Mouse (Mus musculus): Measurements from ENCODE around the gene 3110009E18Rik.

The 3110009E18Rik gene

DNA sequence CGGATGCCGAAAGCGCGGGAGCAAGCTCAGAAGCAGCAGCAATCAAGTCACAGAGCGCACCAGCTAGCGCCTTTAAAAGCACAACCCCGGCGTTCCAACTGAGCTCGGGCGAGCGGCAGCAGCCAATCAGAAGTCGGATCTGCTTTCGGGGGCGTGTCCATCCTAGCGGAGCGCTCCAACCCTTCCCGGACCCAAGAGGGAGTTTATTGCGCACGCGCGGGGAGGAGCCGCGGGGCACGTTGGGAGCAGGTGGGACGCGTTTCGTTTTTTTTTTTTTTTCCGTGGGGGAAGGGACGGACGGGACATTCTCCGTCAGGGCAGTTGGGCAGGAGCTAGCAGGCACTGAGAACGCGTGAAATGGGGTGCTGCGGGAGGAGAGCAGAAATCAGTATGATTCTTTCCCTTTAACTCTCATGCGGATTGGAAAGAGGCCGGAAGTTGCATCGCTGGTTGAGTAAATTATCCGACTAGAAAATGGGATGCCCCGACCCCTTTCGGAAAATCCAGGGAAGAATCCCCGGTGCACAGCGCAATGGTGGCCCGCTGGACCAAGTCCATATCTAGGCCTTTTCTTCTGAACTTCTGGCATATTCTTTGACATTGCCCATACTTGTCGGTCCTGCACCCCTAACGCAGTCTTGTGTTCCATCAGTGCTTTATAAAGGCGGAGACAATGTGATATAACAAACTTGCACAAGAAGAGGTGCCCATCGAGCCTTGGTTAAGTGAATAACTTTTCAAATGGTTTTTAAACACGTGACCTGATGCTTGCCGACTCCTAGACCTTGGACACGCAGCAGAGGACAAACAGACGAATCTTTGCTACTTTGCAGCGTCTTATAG lies at the start of gene 3110009E18Rik, which contains the start of gene Dbi:
3110009E18Rik (plus strand) TSS at position 219 of the 843 bp plus-strand sequence.
Dbi (minus strand) TSS at position 110 of the 843 bp plus-strand sequence.
- DNase-seq, result peak; percentile 98

DNA sequence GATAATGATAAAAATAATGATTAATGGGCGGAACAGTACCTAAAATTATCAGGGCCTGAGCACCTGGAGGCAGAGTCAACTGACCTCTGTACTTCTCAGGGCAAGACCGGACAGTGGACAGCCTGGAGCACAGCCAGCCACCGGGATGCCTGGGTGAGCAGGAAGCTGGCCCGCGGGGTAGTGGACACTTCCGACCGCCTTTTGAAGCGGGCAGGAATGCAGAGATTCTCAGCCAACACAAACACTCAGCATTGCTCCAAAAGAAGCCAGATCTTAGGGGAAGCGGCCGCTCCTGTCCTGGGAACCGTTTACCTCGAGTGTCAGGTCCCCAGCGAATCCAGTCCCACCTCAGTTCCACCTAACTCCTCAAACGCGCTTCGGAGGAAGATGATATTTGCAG lies 48.1 kb upstream of the 3110009E18Rik start:
- peak; percentile 94 for DNase-seq

- DNase-seq, result peak; percentile 94
Observed at GRCm38 (mm10) chr1:120073519-120074306, 47.3 kb upstream of the 3110009E18Rik start, which contains the start of gene Tmem37. Tmem37 (minus strand) TSS chr1:120074074.

DNA sequence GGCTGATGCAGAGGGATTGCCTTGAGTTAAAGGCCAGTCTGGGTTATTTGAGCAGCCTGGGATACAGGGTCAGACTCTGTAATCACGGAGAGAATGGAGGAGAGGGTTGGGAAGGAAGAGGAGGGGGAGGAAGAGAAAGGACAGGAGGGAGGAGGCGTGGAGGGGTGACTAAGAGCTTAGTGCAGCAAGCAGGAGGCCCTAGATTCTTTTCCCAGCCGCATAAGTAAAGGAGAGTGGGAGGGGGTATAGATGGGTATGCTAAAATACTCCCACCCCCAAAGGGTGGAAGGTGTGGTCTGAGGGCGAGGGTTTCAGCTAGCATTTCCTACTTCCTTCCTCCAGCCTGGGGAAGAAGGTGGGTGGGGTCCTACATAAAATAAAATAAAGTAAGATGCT lies 46.7 kb upstream of the 3110009E18Rik start:
- no peak for DNase-seq

GRCm38 (mm10) chr1:120074931-120075330 lies 46.1 kb upstream of the 3110009E18Rik start:
- DNase-seq, result peak; percentile 70

DNA sequence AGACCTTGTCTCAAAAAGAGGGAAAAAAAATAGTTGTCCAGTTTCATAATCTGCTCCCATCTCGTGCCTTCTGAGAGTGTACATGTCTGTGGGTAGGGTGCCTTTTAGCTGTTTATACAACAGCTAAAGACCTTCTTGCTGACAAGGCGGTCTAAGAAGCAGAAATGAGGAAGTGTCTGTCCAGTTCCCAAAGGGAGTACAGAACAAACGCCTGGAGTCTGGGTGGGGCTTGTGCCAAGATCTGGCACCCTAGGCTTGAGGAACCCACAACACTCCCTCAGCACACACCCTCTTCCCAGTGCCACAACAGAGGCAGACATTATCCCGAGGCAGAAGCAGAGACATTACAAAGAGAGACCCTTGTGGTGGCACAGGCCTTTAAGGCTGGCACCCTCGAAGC lies 45.5 kb upstream of the 3110009E18Rik start:
- no peak for DNase-seq

DNA sequence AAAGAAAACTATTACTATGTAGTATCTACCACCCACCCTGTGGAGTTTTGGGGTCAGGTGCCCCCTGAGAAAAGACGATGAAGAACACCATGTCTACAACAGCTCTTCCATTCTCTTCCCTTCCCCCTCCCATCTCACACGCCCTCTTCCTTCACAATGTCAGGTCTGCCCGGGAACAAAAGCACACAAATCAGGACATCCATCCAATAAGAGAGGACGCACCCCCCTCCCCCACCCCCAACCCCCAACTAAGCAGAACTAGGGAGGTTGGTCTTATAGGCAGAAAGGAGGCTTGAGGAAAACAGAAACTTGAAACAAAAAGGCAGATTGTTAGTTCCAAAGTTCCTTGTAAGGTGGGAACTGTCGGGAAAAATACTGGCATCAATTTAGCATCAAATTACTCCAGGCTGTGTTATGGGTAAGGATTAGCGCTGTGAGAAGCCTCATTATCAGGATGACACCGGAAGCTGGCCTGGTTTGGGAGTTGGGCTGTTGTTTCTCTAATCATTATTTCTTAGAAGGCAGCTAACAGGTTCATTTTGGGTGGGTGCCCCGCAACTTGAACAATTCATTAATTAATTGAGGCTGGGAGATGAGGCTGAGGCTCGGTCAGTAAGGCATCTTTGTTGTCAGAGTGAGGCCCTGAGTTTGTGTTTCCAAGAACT lies 43.1 kb upstream of the 3110009E18Rik start:
- no peak for DNase-seq

- DNase-seq, result no peak
Observed at GRCm38 (mm10) chr1:120080632-120081031, 40.4 kb upstream of the 3110009E18Rik start.

- peak; percentile 36 for DNase-seq
Observed at GRCm38 (mm10) chr1:120082957-120083585, 37.9 kb upstream of the 3110009E18Rik start.

DNA sequence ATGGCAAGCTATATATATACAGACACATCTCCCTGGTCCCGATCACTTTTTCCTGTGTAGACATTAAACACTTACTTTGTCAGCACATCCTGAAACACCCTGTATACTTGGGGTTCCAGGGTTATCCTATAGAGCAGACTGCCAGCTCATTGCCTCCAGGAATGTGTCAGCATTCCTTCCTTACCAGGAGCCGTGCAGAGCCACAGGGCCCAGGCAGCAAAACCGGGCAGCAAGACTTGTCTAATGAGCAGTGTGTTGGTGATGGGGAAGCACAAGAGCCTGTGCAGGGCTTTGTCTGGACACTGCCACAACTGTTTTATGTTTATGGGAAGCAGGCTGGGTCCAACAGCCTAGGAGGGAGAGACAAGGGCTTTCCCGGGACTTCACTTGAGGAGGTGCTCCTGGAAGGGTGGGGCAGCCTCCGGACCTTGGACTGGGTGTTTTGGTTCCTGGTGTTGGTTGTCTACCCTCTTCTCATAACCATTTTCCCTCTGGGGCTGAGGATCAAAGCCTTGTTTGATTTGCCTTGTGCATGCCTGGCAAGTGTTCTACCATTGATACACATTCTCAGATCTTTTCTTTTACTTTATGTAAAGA lies 37.0 kb upstream of the 3110009E18Rik start:
- DNase-seq, result no peak

- no peak for DNase-seq
Observed at GRCm38 (mm10) chr1:120085696-120086095, 35.3 kb upstream of the 3110009E18Rik start.

GRCm38 (mm10) chr1:120086644-120087043 lies 34.3 kb upstream of the 3110009E18Rik start:
- no peak for DNase-seq

DNA sequence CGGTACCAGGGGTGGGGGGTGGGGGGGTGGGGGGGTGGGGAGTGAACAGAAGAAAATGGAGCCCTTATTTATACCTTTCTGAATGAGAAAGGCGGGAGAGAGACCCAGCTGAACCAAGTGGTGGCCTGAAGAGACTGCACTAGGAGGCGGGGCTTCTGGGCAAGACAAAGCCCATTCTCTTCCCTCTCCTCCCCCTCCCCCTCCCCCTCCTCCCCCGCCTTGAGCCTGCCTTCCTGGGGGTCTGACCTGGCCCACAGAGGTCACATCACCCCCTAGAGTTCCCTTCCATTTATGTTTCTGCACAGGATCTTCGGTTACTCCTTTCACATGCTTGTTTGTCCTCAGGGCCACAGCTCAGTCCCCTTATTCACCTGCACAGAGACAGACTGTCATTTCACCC lies 31.8 kb upstream of the 3110009E18Rik start:
- DNase-seq, result no peak

- DNase-seq, result no peak
Observed at GRCm38 (mm10) chr1:120090880-120091570, 30.0 kb upstream of the 3110009E18Rik start.

DNA sequence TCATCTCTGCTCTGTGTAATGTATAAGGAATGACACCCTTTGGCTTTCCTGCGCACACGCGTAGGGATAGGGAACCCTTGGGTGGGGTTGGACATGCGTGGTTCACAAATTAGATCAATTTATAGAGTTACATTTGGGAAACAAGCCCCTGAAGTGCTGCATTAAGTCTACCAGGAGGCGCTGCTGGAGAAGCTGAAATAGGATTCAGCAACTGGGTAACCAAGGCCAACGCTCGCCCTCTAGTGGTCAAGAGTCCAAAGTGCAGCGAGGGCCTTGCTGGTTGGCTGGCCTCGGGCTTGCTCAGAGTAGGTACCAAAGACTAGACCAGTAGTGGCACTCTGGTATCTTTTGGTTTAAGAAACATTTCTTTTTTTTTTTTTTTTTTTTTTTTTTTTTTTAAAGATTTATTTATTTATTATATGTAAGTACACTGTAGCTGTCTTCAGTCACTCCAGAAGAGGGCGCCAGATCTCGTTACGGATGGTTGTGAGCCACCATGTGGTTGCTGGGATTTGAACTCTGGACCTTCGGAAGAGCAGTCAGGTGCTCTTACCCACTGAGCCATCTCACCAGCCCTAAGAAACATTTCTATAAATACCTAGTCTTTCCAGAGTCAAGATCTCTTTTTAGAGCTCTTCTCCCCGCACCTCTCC lies 27.4 kb upstream of the 3110009E18Rik start:
- peak; percentile 87 for DNase-seq

DNA sequence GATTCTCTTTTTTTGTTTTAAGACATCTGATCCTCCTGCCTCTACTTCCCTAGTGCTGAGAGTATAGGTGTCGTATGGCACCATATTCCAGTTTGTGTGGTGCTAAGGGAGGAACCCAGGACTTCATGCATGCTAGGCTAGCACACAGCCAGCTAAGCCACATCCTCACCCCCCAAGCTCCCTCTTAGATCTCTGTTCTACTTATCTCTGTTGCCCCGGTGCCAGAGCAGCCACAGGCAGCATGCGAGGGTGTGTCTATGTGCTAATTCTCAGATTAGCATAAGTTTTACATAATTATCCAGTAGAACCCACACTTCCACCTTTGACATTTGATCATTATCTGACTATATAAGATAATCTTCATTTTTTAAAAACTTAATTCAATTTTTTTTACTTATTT lies 26.1 kb upstream of the 3110009E18Rik start:
- no peak for DNase-seq

- DNase-seq, result peak; percentile 74
Observed at GRCm38 (mm10) chr1:120098327-120098726, 22.7 kb upstream of the 3110009E18Rik start.

GRCm38 (mm10) chr1:120099483-120099882 lies 21.5 kb upstream of the 3110009E18Rik start:
- DNase-seq, result no peak

DNA sequence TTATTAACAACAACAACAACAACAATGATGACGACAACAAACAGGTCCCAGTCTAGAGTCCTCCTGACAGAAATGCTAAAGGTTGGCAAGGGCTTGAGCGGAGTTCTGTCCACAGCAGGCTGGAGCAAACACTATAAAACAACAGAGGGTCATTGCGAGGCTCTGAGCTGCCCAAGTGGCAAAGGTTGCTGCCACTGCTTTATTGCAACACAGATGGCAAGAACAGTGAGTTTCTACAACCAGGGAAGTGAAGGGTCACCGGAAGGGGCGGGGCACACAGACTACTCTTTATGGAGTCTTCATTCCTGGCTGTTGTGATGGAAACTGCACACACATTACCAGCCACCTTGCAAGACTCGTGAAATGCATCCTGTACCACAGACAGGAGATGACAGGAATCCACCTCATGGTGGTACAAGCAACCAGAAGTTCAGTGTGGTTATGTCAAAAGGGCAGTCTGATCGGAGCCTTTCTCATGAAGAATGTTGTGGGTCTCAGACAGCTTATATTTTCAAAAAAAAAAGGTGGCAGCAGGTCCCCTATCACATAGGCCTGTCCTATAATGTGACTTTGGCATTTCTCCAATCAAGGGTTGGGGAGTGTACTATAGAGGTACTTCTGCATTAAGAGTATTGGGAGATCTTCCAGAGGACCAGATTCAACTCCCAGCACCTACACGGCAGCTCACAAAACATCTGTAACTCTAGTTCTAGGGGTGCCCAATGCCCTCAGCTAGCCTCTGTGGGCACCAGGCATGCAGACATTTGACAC lies 20.3 kb upstream of the 3110009E18Rik start:
- DNase-seq, result no peak

DNA sequence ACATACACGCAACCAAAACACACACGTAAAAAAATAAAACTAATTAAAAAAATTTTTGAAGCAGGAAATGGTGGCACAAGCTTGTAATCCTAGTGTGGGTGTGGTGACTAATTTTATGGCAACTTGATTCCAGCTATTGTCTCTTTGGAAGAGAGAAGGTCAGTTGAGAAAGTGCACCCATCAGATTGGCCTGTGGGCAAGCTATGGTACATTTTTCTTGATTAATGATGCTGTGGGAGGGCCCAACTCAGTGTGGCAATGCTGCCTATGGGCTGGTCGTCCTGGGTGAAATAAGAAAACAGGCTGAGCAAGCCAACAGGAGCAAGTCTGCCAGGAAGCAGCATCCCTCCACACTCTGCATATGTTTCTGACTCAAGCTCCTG lies 19.8 kb upstream of the 3110009E18Rik start:
- no peak for DNase-seq

Measured in kidney, adult 11 months (tissue).